Mouse (Mus musculus) adrenal gland, adult 8-10 months (tissue): ENCODE data around the gene Zfp142. TPM values are rescaled to one million over a fixed set of nuclear protein-coding genes. Genes with fewer than 3 reads are reported as not detected.

Source experiments
- microRNA-seq, 2 experiments: library from miRNA; unstranded; fragments of <30 nt; microRNA quantifications; one replicate each; pipeline ENCODE4 v1.2.0; 2022
- total RNA-seq, 4 experiments: library from RNA; stranded (reverse); gene quantifications; 2 replicates each; pipeline ENCODE4 v1.2.4; 2022

The Zfp142 gene
- total RNA-seq, 4 experiments from 2014 or later: 14.3 to 20.2 (median 18.3) TPM

Small RNA genes lying within 50 kb of the gene (microRNA-seq; reads per million reads assigned to microRNA genes)
- gene Gm25035: 0 reads per million in 2 experiments

Other genes with a start within 250 kb of the Zfp142 start
- 1 to 10 TPM in 2 of 4 experiments, under 1 TPM in 2; 0.21 to 1.4 (median 0.81) TPM for gene Catip, start 226.1 kb downstream of the Zfp142 start, total RNA-seq
- gene Slc11a1, start 213.1 kb downstream of the Zfp142 start, total RNA-seq: 10 to 100 TPM; 12.9 to 29.1 (median 19.7) TPM
- gene Ctdsp1, start 196.7 kb downstream of the Zfp142 start, total RNA-seq: 100 to 1,000 TPM; 141 to 175 (median 160) TPM
- gene Vil1, start 178.9 kb downstream of the Zfp142 start, total RNA-seq: 1 to 10 TPM in 3 of 4 experiments, under 1 TPM in 1; 0.96 to 4.1 (median 2.6) TPM
- gene Cnot9, start 82.2 kb downstream of the Zfp142 start, total RNA-seq: 10 to 100 TPM; 27.1 to 29.4 (median 28.1) TPM
- 1 to 10 TPM; 1.1 to 2.1 (median 1.5) TPM for gene Plcd4, start 45.4 kb downstream of the Zfp142 start, total RNA-seq
- gene Usp37, start 44.0 kb downstream of the Zfp142 start, total RNA-seq: 10 to 100 TPM; 14.1 to 23.0 (median 17.8) TPM
- 10 to 100 TPM; 27.1 to 33.2 (median 29.0) TPM for gene Bcs1l, start within 50 bp of the Zfp142 start, total RNA-seq
- gene Rnf25, start 13.2 kb upstream of the Zfp142 start, total RNA-seq: 10 to 100 TPM; 50.2 to 79.7 (median 66.6) TPM
- gene Stk36, start 13.2 kb upstream of the Zfp142 start, total RNA-seq: 10 to 100 TPM in 1 of 4 experiments, 1 to 10 TPM in 3; 3.5 to 11.8 (median 4.8) TPM
- gene Ttll4, start 73.5 kb upstream of the Zfp142 start, total RNA-seq: 10 to 100 TPM; 18.4 to 30.1 (median 21.1) TPM
- gene Cyp27a1, start 125.3 kb upstream of the Zfp142 start, total RNA-seq: 10 to 100 TPM; 12.2 to 28.3 (median 14.8) TPM
- gene Prkag3, start 161.0 kb upstream of the Zfp142 start, total RNA-seq: 1 to 10 TPM in 1 of 4 experiments, under 1 TPM in 1, not detected in 2; 0.55 to 1.3 TPM
- 1 to 10 TPM; 3.9 to 6.6 (median 5.7) TPM for gene Wnt6, start 183.6 kb upstream of the Zfp142 start, total RNA-seq
- gene Wnt10a, start 203.3 kb upstream of the Zfp142 start, total RNA-seq: 1 to 10 TPM in 1 of 4 experiments, under 1 TPM in 3; 0.58 to 1.0 (median 0.84) TPM